Mouse (Mus musculus): ENCODE data around the gene Tlx1.

Gene Tlx1

DNA sequence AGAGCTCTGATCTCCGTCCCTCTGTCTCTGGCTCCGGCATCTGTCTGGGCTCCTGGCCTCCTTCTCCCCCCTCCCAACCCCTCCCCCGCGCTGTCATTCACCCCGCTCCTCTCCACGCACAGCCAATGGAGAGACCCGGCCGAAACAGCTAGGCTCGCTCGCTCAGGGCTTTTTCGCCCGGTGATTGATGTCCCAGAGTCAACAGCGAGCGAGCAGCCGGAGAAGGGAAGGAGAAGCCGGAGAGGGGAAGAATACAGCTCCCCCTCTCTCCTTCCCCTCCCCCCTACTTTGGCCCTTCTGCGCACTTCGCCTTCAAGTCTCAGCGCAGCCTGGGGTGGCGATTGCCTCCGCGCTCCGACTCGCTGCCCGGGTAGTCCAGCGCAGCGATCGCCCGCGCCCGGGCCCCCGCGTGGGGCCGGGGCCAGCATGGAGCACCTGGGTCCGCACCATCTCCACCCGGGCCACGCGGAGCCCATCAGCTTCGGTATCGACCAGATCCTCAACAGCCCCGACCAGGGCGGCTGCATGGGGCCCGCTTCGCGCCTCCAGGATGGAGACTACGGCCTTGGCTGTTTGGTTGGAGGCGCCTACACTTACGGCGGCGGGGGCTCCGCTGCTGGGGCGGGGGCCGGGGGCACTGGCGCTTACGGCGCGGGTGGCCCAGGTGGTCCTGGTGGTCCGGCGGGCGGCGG, at the start of gene Tlx1:
Gene Tlx1, plus strand, starts transcription at position 191 of the 692 bp plus-strand sequence.
- no peak for DNase-seq (ENCODE audit: low read depth)

DNA sequence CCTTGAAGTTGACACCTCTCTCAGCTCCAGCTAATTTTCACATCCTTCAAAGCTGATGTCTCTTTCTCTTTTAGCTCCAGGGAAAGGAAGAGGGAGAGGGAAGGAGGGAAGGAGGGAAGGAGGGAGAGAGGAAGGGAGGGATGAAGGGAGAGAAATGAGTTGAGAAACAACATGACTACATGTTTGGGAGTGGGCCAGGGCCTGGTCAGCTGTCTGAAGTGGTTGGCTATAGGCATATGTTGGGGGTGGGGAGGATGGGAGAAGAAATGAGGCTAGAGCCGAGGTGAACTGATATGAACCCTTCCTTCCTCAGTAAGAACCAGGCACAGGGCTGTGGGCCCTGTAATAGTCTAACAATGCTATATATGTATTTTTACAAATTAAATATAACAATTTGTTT, 44.9 kb upstream of the Tlx1 start:
- no peak for DNase-seq (ENCODE audit: low read depth)

DNA sequence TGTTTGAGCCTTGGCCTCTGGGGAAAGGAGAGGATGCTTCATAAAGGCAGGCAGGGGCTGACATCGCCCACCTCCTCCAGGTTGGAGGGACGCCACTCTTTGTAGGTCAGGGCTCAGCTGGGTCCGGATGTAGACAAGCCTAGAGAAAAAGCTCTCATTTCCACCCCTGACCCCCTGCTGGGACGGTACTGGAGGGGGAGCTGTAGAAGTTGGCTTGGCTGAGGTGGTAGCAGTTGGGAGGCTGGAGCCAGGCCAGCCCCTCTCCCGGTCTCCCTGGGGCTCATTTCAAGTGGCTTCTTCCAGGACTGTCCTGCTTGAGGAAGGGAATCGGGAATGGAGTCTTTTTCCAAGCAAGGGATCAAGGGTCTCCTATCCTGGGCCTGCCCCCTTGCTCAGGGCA, 43.8 kb upstream of the Tlx1 start:
- no peak for DNase-seq (ENCODE audit: low read depth)

DNA sequence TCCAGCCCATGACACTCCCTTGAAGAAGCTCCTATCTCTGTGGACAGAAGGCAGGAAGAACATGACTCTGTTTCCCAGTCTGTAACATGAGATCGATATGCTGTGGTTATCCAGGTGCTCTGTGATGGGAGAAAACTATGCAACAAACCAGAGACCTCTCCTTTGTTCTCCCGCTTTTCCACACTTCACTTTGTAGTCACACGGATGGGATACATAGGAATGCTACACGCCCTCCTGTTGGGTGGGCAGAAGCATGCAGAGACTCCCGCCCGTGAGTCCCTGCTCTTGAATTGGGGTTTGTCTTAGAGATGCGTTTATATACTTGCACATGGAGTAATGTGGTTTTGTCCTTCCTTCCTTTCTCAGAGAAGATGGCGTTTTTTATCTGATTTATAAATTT, 39.8 kb upstream of the Tlx1 start:
- DNase-seq (ENCODE audit: low read depth) = no peak

DNA sequence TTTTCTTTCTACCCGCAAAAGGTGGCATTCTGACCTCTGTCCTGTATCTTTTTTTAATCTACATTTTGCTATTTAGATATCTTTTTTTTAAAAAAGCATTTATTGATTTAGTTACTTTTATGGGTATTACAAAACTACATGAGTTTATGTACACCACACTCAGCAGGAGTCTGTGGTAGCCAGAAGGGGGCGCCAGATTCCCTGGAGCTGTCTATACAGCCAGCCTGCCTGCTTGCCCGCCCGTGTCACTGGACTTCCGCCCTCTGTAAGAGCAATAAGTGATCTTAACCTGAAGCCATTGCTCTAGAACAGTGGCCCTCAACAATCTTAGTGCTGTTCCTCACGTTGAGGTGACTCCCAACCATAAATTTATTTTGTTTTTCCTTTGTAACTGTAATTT, 38.0 kb upstream of the Tlx1 start:
- DNase-seq (ENCODE audit: low read depth) = no peak

DNA sequence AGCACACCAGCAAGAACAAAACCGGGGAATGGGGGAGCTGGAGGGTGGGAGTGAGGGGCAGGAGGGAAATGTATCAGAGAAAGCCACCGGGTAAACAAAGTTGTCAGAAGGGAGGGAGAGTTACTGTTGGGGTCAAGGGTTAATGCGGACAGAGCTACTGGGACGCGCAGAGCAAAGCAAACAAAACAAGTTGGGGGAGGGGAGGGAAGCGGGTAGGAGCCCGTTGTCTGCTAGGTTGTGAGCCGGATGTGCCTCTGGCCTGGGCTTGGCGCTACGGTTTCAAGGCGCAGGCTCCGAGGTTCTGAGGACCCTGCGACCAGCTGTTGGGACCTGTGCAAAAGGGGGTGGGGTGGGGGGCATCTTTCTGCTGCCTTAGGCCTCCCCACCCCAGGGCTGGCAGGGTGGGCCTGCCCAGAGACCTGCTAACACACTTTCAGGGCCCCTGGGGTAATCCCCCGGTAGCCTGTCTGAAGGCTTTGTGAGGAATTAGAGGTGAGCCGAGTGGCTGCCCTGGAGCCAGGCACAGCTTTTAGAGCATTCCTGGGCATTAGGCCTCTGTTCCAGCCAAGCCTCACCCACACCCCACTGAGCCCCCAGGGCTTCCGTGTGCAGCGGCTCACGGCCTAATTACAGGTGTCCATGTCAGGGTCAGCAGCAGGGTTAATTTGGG, 36.6 kb upstream of the Tlx1 start:
- DNase-seq (ENCODE audit: low read depth) = no peak

DNA sequence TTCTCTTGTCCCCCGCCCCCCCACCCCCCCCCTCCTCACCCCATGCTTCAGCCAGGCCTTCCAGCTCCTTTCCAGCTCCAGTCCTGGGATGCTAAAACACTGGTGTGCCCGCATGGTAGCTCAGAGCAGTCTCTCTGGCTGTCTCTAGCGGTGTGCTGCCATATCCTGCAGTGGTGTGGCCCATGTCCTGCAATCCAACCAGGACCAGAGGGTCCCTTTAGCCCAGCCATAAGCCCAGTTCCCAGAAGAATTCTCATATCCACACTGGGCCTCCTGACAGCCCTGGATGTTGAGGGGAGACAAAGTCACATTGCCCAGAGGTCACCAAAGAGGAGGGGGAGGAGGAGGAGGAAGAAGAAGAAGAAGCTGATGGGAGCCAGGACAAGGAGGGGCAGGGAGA, 35.7 kb upstream of the Tlx1 start:
- DNase-seq (ENCODE audit: low read depth) = no peak

DNA sequence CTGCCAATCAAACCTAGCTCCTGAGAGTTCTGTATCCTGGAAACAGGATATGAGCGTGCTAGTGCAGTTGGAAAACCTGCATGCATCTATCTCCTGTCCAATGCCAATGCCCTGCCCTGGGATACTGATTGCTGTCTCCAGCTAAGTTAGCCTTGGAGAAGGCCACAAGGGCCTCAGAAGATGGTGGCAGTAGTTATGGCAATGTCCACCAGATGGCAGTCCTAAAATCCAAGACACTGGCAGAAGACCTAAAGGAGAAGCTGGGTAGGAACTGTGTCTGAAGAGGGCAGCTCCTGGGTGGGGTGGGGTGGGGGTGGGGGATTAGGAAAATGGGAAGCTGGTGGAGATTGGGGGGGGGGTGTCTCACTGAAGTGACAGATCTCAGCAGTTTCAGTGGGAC, 33.7 kb upstream of the Tlx1 start:
- peak; percentile 27 for DNase-seq (ENCODE audit: low read depth)

DNA sequence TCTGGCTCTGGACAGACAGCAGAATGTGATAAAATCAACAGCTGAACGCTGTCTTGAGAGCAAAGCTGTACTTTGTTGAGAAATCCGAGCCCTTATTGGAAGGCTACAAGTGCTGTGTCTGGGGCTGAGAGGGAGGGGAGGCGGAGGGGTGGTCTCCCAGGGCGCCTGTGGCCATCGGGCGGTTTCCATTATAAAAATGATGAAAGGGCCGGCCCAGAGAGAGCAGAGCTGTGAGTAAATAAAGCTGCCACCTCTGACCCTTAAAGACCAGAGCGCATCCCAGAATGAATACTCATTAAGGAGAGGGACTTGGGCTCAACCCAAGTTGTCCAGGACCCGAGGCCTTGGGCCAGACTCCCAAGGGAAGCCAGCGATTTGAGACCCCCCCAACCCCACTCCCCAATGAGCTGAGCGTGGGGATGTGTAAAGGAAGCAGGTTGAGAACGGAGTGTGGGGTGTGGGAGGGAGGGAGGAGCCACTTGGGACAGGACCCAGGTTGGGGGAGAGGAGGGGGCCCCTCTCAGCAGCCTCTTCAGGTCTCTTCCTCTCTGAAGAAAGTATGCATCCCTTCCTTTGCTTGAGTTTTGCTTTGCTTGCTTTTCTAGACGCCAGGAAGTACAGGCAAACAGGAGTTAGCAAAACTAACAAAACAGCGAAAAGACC, 18.4 kb upstream of the Tlx1 start:
- no peak for DNase-seq (ENCODE audit: low read depth)

DNA sequence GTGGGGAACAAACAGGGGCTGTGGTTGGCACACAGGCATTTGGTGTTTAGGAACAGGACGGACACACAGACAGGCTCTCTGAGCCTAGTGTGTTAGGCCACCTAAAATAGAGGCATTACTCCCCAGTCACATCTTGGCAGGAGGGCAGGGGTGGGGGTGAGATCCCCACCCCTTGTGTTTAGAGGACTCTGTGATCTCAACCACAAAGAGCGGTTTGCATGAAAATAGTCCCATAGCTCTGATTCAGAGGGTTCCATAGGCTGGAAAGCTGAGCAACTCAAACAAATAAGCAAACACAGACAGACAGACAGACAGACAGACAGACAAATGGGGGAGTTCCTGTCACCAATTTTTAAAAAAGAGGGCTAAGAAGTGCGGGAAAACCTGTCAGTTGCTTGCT, 7.9 kb upstream of the Tlx1 start:
- no peak for DNase-seq (ENCODE audit: low read depth)

DNA sequence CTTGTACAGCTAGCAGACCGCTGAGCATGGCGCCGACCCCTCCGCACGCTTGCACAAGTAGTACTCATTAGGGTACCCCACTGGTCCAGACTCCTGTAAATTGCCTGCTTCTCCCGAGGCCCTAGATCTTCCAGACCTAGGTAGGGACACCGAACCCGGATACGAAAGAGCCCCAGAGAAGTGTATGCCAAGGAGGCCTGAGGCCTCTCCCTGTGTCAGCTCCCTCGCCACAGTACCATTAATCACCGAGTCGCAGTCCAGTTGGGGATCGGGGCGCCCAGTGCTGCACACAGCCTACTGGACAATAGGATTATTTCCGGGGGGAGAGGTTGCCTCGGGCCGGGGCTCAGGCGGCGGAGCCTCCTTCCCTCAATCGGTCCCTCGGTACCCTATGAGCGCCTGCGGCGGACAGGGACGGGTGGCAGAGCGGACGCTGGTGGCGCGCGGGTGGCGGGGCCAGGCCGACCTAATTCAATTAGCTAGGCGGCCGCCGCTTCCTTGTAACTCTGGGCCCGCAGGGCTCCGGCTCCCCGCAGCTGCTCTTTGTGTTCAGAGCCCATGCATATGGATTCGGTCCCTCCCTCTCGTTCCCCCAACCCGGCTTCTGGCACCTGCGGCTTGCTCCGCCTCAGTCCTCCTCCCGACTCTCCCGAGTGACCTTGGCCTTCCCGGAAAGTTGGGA, 7.1 kb upstream of the Tlx1 start:
- DNase-seq (ENCODE audit: low read depth) = no peak

DNA sequence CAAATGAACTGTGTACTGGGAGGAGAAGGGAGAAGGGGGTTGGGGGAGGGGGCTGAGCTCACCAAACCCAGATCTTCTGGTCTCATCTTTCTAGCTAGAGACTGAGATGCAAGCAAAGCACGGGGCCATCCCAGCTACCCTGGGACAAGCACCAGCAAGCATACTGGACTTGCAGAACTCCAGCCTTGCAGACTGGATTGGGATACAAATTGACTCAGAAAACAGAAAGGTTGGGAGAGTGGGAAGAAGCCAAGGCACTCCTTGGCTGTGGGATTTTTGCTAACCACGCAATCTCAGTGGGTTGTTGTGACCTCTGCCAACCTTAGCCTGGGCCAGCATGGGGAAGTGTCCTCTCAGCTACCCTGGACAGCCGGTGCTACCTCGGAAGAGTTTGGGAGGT, 3.4 kb upstream of the Tlx1 start:
- DNase-seq (ENCODE audit: low read depth) = no peak

DNA sequence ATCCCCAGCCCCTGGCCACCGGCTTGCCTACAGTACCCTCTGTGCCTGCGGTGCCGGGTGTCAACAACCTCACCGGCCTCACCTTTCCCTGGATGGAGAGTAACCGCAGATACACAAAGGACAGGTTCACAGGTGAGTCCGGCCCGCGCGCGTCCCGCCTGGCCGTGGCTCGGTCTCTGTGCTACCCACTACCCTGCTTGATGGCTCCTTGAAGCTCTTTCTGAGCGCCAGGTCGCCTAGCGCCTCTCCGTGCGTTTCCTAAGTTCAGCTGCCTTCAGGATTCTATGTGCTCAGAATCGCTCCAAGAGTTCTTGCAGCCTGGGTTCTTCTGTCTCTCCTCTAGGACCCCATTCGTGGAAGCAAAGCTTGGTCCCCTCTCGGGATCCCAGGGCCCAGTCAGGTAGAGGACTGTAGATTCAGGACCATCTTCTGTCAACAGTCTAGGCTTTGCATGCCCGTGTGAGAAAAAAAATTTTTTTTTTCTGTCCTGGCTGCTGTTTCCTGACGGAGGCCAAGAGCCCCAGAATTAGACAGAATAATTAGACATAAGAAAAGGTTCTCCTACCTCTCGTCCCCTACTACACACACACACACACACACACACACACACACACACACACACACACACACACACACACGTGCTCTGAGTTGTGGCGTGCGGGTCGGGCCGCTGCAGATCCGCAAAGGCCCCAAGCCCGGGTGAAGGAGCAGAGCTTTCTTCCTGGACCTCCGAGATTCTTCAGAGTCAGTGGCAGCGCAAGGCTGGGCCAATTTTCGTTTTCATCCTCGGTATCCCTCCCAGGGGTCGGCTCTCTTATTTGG, 1.1 kb downstream of the Tlx1 start:
- DNase-seq (ENCODE audit: low read depth) = no peak

DNA sequence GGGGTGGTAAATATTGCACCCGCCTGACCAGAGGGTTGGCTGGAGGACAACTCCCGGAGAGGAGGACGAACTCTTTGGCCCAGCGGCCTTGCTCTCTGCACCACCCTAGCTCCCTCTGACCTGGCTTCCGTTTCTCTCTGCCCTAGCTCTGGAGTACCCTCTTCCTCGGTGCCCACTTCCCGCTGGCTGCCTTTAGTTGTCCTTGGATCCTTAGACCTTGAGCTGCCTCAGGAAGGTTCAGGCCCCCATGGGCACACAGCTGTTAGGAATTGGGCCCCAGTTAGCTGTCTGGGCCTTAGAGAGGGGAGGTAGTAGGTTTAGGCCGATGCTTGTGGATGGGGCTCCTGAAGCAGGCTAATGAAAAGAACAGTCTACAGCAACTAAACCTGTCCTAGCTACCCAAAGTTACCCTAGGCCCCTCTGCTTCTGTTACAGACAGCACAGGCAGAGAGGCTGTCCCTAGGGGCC, 1.7 kb downstream of the Tlx1 start:
- DNase-seq (ENCODE audit: low read depth) = no peak

DNA sequence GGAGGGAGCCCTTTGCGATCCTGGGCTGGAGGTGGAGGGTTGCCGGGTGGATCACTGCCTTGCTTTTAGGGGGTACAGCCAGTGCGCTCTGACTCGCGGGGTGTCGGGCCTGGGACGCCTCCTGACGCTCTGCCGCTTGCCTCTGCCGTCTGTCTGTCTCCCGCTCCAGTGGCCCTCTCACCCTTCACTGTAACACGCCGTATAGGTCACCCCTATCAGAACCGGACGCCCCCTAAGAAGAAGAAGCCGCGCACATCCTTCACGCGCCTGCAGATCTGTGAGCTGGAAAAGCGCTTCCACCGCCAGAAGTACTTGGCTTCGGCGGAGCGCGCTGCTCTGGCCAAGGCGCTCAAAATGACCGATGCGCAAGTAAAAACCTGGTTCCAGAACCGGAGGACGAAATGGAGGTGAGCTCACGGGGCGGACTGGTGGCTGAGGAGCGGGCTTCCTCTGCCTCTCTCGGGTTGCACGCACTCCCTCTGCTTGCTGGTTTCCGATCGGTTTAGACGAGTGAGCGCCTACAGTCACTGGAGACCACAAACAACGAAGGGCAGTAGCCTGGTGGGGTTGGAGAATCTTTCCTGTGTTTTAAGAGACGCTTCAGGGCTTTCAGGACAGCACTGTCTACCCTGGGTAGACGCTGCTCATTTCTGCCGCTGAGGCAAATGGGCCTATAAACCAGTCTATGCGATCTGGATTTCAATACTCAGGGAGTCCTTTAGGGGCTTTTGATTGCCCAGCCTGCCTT, 3.0 kb downstream of the Tlx1 start:
- DNase-seq (ENCODE audit: low read depth) = no peak

DNA sequence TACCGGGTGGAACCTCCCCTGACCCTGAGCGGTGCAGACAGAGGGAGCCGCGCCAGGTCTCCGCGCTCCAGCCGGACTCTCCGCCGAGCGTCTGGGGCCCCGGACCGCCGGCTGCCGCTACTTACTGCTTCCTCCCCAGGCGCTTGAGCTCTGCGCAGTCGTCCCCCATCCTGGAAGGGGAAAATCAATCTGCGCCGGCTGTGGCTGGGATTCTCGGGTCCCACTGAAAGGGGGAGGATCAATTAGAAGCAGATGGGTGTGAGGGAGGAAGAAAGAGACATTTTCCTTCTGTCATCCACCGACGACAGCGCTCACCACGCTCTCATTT, 3.5 kb downstream of the Tlx1 start:
- DNase-seq (ENCODE audit: low read depth) = no peak

DNA sequence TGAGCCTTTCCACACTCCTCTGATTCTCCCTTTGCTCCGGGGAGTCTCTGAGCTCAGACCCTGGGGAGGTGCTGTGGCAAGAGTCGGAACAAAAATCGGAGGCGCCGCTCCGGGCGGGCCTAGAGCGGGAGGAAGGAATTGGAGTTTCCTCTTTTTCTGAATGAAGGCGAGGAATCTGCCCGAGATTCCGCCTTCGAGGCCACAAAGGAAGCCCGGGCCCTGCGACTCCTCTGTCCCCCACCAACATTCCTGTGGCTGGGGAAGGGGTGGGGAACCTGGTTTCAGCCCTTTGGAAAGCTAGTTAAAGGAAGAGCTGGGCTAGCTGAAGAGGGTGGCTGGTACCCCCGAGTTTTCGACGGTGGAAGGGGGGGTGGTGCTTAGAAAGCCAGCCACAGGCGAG, 4.0 kb downstream of the Tlx1 start:
- DNase-seq (ENCODE audit: low read depth) = no peak

DNA sequence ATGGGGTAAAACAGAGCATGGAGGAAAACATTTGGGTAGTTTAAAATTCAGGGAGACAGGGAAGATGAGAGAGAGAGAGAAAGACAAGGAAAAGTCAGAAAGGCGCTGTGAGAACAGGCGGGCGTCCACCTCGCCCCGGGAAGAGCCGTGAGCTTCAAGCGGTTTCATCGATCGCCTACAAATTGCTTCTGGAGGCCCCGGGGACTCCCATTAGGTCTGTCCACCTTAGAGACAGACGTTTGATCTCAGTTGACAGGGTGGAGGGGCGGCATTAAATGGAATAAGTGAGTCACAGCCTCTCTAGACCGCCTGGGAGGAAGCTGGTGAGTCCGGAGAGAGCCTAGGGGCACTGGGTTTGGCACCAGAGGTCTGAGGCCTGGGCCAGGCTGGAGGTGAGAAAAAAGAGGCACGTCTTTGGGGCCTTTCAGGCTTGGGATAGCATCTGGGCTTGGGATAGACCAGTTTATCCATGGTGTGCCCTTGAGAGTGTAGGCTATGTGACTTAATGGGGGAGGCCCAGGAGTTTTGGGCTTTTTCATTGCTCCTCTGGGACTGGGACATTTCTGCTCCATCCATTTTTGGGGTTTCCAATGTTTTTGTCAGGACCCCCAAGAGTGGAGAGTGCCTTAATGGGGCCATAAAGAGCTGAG, 4.8 kb downstream of the Tlx1 start:
- DNase-seq (ENCODE audit: low read depth) = no peak

DNA sequence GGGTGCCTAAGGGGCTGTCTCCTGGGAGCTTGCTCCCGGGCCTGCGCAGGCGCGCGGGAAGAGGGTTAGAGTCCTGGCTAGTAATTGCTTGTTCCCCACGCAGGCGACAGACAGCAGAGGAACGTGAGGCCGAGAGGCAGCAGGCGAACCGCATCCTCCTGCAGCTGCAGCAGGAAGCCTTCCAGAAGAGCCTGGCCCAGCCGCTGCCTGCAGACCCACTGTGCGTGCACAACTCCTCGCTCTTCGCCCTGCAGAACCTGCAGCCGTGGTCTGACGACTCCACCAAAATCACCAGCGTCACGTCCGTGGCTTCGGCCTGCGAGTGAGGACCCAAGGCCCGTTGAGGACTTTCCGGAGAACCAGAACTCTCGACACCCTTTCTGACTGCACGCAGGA, 5.3 kb downstream of the Tlx1 start:
- no peak for DNase-seq (ENCODE audit: low read depth)

DNA sequence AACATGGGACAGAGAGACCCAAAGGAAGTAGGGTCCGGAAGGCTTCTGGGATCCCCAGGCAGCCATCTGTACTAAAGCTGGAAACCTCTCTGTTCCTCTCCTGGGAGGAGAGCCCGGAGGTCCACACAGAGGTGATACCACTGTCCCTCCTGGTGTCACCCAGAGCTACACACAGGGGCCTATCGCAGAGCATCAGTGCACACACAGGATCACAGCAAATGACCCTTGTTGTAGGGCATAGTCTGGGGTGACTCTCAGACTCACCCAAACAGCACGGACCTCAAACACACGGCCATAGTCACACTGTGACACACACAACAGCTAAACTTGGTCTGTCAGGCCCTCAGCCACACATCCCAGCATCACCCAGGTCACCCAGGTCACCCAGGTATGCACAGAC, 5.9 kb downstream of the Tlx1 start:
- DNase-seq (ENCODE audit: low read depth) = no peak

DNA sequence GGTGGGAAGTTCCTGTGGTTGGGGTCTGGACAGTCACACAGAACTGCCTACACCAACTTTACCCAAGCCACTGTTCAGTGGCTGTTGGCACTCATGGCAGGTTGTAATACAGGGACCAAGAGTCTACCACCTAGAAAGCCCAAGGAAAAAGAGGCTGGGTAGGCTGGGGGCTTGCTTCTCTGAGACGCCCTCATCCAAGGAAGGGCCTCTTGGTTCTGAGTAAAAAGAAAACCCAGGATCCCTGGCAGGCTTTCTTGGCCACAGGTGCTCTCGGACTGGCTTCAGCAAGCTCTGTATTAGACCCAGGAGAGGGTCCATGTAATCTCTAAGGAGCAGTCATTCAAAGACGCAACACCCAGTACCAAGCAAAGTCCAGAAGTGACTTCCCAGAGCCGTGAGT, 7.7 kb downstream of the Tlx1 start:
- no peak for DNase-seq (ENCODE audit: low read depth)
